Mouse (Mus musculus) right cerebral cortex, postnatal 36 days (tissue): ENCODE data around the gene Agpat1.

Experiments used
- DNase-seq, 2 experiments: peaks; one replicate each; pipeline ENCODE4 v3.0.0; 2022; ENCODE audit warnings: low spot score in 2 of 2, mixed read lengths in 1 of 2

Gene Agpat1

GRCm38 (mm10) chr17:34606186-34607039 lies 2.4 kb downstream of the Agpat1 start:
- no peak for DNase-seq

GRCm38 (mm10) chr17:34607997-34608396 lies 3.9 kb downstream of the Agpat1 start:
- DNase-seq: no peak

GRCm38 (mm10) chr17:34611050-34611449 lies 7.0 kb downstream of the Agpat1 start:
- DNase-seq: no peak

- no peak for DNase-seq
These were observed 9.1 kb downstream of the Agpat1 start for GRCm38 (mm10) chr17:34613054-34613645.

GRCm38 (mm10) chr17:34613830-34614229 lies 9.8 kb downstream of the Agpat1 start:
- no peak for DNase-seq

GRCm38 (mm10) chr17:34615871-34616270 lies 11.8 kb downstream of the Agpat1 start, which contains the start of gene Egfl8:
TSS of gene Egfl8 (minus strand) at chr17:34615971.
- no peak for DNase-seq

GRCm38 (mm10) chr17:34618999-34619398 lies 14.9 kb downstream of the Agpat1 start:
- DNase-seq: no peak

- no peak for DNase-seq
These were observed 16.9 kb downstream of the Agpat1 start for GRCm38 (mm10) chr17:34621006-34621405.

- DNase-seq: no peak
These were observed 19.1 kb downstream of the Agpat1 start for GRCm38 (mm10) chr17:34623161-34623560.

- no peak for DNase-seq
These were observed 20.9 kb downstream of the Agpat1 start for GRCm38 (mm10) chr17:34624981-34625380.

- no peak for DNase-seq
These were observed 22.2 kb downstream of the Agpat1 start for GRCm38 (mm10) chr17:34626062-34626772.

GRCm38 (mm10) chr17:34626773-34627092 lies 22.7 kb downstream of the Agpat1 start:
- no peak for DNase-seq

GRCm38 (mm10) chr17:34627093-34627942 lies 23.3 kb downstream of the Agpat1 start:
- peak; percentile 83 to 84 for DNase-seq

- no peak for DNase-seq
These were observed 24.0 kb downstream of the Agpat1 start, which contains the start of gene Ppt2 for GRCm38 (mm10) chr17:34627943-34628643. TSS of gene Ppt2 (minus strand) at chr17:34628510.

GRCm38 (mm10) chr17:34628644-34628967 lies 24.5 kb downstream of the Agpat1 start:
- DNase-seq: no peak

GRCm38 (mm10) chr17:34629221-34629751 lies 25.2 kb downstream of the Agpat1 start, which contains the start of gene Prrt1:
TSS of gene Prrt1 (plus strand) at chr17:34629533.
- peak in 1 of 2 experiments; percentile 77 for DNase-seq

GRCm38 (mm10) chr17:34629796-34630603 lies 25.9 kb downstream of the Agpat1 start:
- no peak for DNase-seq

GRCm38 (mm10) chr17:34630761-34631301 lies 26.8 kb downstream of the Agpat1 start:
- no peak for DNase-seq

- no peak for DNase-seq
These were observed 27.6 kb downstream of the Agpat1 start for GRCm38 (mm10) chr17:34631647-34632046.
